ENCODE assay signal across 9 mouse cellular contexts in genomic region chr9:25041665-25042064, GRCm38 (mm10). TPM values are rescaled to one million over a fixed set of nuclear protein-coding genes. Genes with fewer than 3 reads are reported as not detected.
A peak's percentile ranks its signal among the peaks of the same experiment; 100 is the strongest.
DNase-seq lines count a peak whose midpoint lies in the region; ATAC-seq lines count a peak whose summit lies in the region.
"Had no signal": no experiment of that assay in that cellular context is flagged by ENCODE, and none has a peak within 500 bp of the region (broad histone marks: within the 10 kb centered on the region; RNA-seq: fewer than 3 reads in every experiment).

No protein-coding gene starts in this region.

- no peak overlapping the region for H3K9ac ChIP-seq in intestine, embryonic 14.5 days (ENCODE audit: low read length)

- H3K27me3 ChIP-seq in intestine, embryonic 14.5 days (replicated peaks; ENCODE audit: control insufficient read depth, insufficient read depth, low read length) = no peaks in the 10 kb centered on the region

- WGBS in intestine, embryonic 14.5 days = 25% methylated on average over 6 of the region's 6 CpGs

- DNase-seq in adrenal gland, adult (ENCODE audit: inconsistent age in 2 of 2, low spot score in 1 of 2) = peak; percentile 20 to 84
- DNase-seq in adrenal gland, postnatal 4 days (ENCODE audit: low spot score in 2 of 2) = no peak
- DNase-seq in right cerebral cortex, adult 2 months (ENCODE audit: low spot score in 2 of 2) = peak; percentile 28 to 58
- DNase-seq in right cerebral cortex, postnatal 25 days = no peak
- peak; percentile 91 for DNase-seq in embryo, embryonic 10.5 days (ENCODE audit: low spot score)
- DNase-seq in intestine, embryonic 14.5 days (ENCODE audit: low spot score) = peak; percentile 68
- peak; percentile 39 for DNase-seq in lung, postnatal 25 days (ENCODE audit: low spot score)
- DNase-seq in skeletal muscle tissue, adult 2 months (ENCODE audit: low read depth, low spot score) = peak; percentile 21

- no peaks in the 10 kb centered on the region for H3K4me1 ChIP-seq in intestine, embryonic 14.5 days (replicated peaks; ENCODE audit: control insufficient read depth, insufficient read depth, low read length)

- no peak overlapping the region for H3K4me2 ChIP-seq in intestine, embryonic 14.5 days (ENCODE audit: low read length)

- ATAC-seq in intestine, embryonic 14.5 days (replicated peaks; ENCODE audit: low FRiP score, low TSS enrichment, low read depth) = no peak

- H3K27ac ChIP-seq in intestine, embryonic 14.5 days (ENCODE audit: low read depth) = no peak overlapping the region

- no peaks in the 10 kb centered on the region for H3K36me3 ChIP-seq in intestine, embryonic 14.5 days (ENCODE audit: control insufficient read depth, insufficient read depth, low read length)

- no peak overlapping the region for H3K4me3 ChIP-seq in intestine, embryonic 14.5 days (ENCODE audit: low read depth, low read length)

- no peaks in the 10 kb centered on the region for H3K9me3 ChIP-seq in intestine, embryonic 14.5 days (ENCODE audit: control insufficient read depth, low read length)

RNA-seq across cellular contexts. Expression of gene Gm10181, which starts 47.6 kb away (rescaled TPM):
- not detected for total RNA-seq in adrenal gland, postnatal 4 days (2021)
- not detected in 2 replicates for polyA plus RNA-seq in intestine, embryonic 14.5 days (2014; fragmentation: Nextera tagmentation; extraction: Ambion mirVana)
- total RNA-seq: gastrocnemius, postnatal 4 days had no signal

Comparison
In these comparisons a context has a peak if more than half of its experiments do, and no peak if none do; other contexts are left out.
1. DNase-seq: peak in adrenal gland, adult (2 of 2), right cerebral cortex, adult 2 months (2 of 2), embryo, embryonic 10.5 days (single experiment), intestine, embryonic 14.5 days (single experiment), lung, postnatal 25 days (single experiment) and skeletal muscle tissue, adult 2 months (single experiment); none in adrenal gland, postnatal 4 days (0 of 2) and right cerebral cortex, postnatal 25 days (single experiment).